In the genomic region with DNA sequence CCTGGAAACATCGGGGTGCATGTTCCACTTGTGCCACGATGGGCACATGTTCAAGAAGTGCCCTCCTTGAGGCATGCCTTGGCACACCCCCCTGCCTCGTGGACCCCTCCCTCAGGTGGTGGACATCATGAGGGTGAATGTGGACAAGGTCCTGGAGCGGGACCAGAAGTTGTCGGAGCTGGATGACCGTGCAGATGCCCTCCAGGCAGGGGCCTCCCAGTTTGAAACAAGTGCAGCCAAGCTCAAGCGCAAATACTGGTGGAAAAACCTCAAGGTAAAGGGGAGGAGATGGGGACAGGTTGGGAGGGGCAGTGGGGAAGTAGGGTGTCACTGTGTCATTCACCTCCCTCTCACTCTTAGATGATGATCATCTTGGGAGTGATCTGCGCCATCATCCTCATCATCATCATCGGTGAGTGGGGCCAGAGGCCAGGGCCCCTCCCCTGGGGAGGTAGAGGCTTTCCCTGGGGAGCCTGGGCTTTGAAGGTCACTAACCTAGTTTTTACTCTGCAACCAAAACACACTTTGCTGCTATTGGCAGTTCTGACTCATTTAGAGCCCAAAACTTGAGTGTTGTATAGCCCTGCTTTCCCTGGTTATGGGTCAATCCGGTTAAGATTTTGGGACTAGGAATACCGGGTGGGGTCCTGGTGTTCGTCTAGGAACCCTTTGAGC, we compare ENCODE assay signal across 8 mouse cellular contexts. TPM values are rescaled to one million over a fixed set of nuclear protein-coding genes. Genes with fewer than 3 reads are reported as not detected.
A peak's percentile ranks its signal among the peaks of the same experiment; 100 is the strongest.
DNase-seq lines count a peak whose midpoint lies in the region; ATAC-seq and TF ChIP-seq lines count a peak whose summit lies in the region.

No protein-coding gene starts in this region.

- H3K9ac ChIP-seq in CH12.LX (ENCODE audit: insufficient read depth, low read depth), result peak overlapping the region; percentile 96
- peak overlapping the region; percentile 100 for H3K9ac ChIP-seq in kidney, postnatal 0 days (ENCODE audit: low read depth, low read length)
- peak overlapping the region; percentile 100 for H3K9ac ChIP-seq in neural tube, embryonic 13.5 days

- TF ChIP-seq EP300 in CH12.LX (IDR thresholded peaks at IDR 0.05; ENCODE audit: low read length), result peak; percentile 57

- 75% methylated on average over 12 of the region's 12 CpGs for WGBS in kidney, postnatal 0 days
- 89% methylated on average over 12 of the region's 12 CpGs for WGBS in neural tube, embryonic 13.5 days

- H3K36me3 ChIP-seq in CH12.LX (replicated peaks in 1 of 2; ENCODE audit: control insufficient read depth in 1 of 2, insufficient read depth in 1 of 2, low read length in 1 of 2), result peaks cover 23 to 37% of the 10 kb centered on the region in 2 experiments
- H3K36me3 ChIP-seq in kidney, postnatal 0 days (ENCODE audit: insufficient read depth, low read length), result peaks cover 15% of the 10 kb centered on the region; the same call in 1 of the 2 replicates
- peaks cover 31% of the 10 kb centered on the region for H3K36me3 ChIP-seq in neural tube, embryonic 13.5 days

- DNase-seq in gastrocnemius, adult 2 months, result peak; percentile 33
- no peak for DNase-seq in gastrocnemius, postnatal 14 days
- DNase-seq in CH12.LX (ENCODE audit: extremely low read depth), result no peak
- DNase-seq in kidney, postnatal 0 days (ENCODE audit: low spot score), result no peak
- no peak for DNase-seq in thymus, postnatal 14 days

- TF ChIP-seq POLR2A in CH12.LX (IDR thresholded peaks at IDR 0.05; ENCODE audit: low read depth, low read length), result no peak
- TF ChIP-seq POLR2A in embryonic fibroblast, embryonic 13.5 days (IDR thresholded peaks at IDR 0.05; ENCODE audit: low read depth, low read length), result no peak

- H3K4me1 ChIP-seq in CH12.LX (ENCODE audit: control insufficient read depth in 1 of 2, insufficient read depth in 2 of 2), result peaks cover 23 to 57% of the 10 kb centered on the region in 2 experiments
- H3K4me1 ChIP-seq in embryonic fibroblast, embryonic 13.5 days (ENCODE audit: control insufficient read depth, insufficient read depth, low read length), result peaks cover 2% of the 10 kb centered on the region; the same call in 1 of the 2 replicates
- H3K4me1 ChIP-seq in kidney, postnatal 0 days (replicated peaks; ENCODE audit: insufficient read depth, low read length), result peaks cover 12% of the 10 kb centered on the region
- peaks cover 52% of the 10 kb centered on the region for H3K4me1 ChIP-seq in neural tube, embryonic 13.5 days (replicated peaks)

- H3K9me3 ChIP-seq in CH12.LX (replicated peaks; ENCODE audit: low read length), result no peaks in the 10 kb centered on the region
- no peaks in the 10 kb centered on the region for H3K9me3 ChIP-seq in kidney, postnatal 0 days (replicated peaks; ENCODE audit: low read length)
- H3K9me3 ChIP-seq in neural tube, embryonic 13.5 days, result no peaks in the 10 kb centered on the region

- intact Hi-C loops in gastrocnemius, adult 2 months (cut with DNase I), result loop anchor here (2.0 kb wide), 1 partner anchor 17 kb away; no protein-coding TSS in a partner anchor
- intact Hi-C loops in gastrocnemius, postnatal 14 days (cut with DNase I; ENCODE audit: low total_unique reads), result no loop called here

- no peak for TF ChIP-seq RAD21 in CH12.LX (IDR thresholded peaks at IDR 0.05; ENCODE audit: low read depth, low read length)

- peak overlapping the region; percentile 100 for H3K27ac ChIP-seq in gastrocnemius, adult 2 months
- peak overlapping the region; percentile 57 for H3K27ac ChIP-seq in CH12.LX (ENCODE audit: insufficient read depth, low read depth)
- no peak overlapping the region for H3K27ac ChIP-seq in embryonic fibroblast, embryonic 13.5 days (ENCODE audit: insufficient read depth, low read length)
- H3K27ac ChIP-seq in kidney, postnatal 0 days, result peak overlapping the region; percentile 98
- peak overlapping the region; percentile 97; the same call in 1 of the 2 replicates for H3K27ac ChIP-seq in neural tube, embryonic 13.5 days (replicated peaks)

- H3K4me2 ChIP-seq in CH12.LX (ENCODE audit: insufficient read depth, low read depth, poor library complexity, severe bottlenecking), result peak overlapping the region; percentile 71
- peak overlapping the region; percentile 95 for H3K4me2 ChIP-seq in kidney, postnatal 0 days (ENCODE audit: low read length)
- H3K4me2 ChIP-seq in neural tube, embryonic 13.5 days, result peak overlapping the region; percentile 98

- peaks cover 29% of the 10 kb centered on the region for H3K79me2 ChIP-seq in CH12.LX (replicated peaks; ENCODE audit: control insufficient read depth, extremely low read depth, insufficient read depth, poor library complexity, severe bottlenecking)

- H3K4me3 ChIP-seq in gastrocnemius, adult 2 months, result peak overlapping the region; percentile 100
- peak overlapping the region; percentile 89 to 99 (median 89) for H3K4me3 ChIP-seq in CH12.LX (replicated peaks in 1 of 3; ENCODE audit: low read depth in 2 of 3, low read length in 2 of 3, poor library complexity in 1 of 3)
- peak overlapping the region; percentile 98 for H3K4me3 ChIP-seq in embryonic fibroblast, embryonic 13.5 days (ENCODE audit: insufficient read depth, low read length)
- peak overlapping the region; percentile 100 for H3K4me3 ChIP-seq in kidney, postnatal 0 days (replicated peaks; ENCODE audit: low read depth, low read length)
- peak overlapping the region; percentile 98 for H3K4me3 ChIP-seq in neural tube, embryonic 13.5 days

- dilution Hi-C loops in CH12.LX (cut with MboI; ENCODE audit: extremely low pct_ligation_motif_present, extremely low pct_unique_long_range_greater_than_20kb, low sequenced_read_pairs), result no loop called here

- H3K27me3 ChIP-seq in CH12.LX (replicated peaks), result peaks cover 18% of the 10 kb centered on the region
- no peaks in the 10 kb centered on the region for H3K27me3 ChIP-seq in kidney, postnatal 0 days (ENCODE audit: insufficient read depth, low read length)
- H3K27me3 ChIP-seq in neural tube, embryonic 13.5 days, result no peaks in the 10 kb centered on the region

- TF ChIP-seq CTCF in gastrocnemius, adult 2 months (IDR thresholded peaks at IDR 0.05), result no peak
- no peak for TF ChIP-seq CTCF in CH12.LX (conservative IDR thresholded peaks at IDR 0.05 in 1 of 2, IDR thresholded peaks at IDR 0.05 in 1 of 2; ENCODE audit: low read depth in 2 of 2, low read length in 2 of 2)
- TF ChIP-seq CTCF in embryonic fibroblast, embryonic 13.5 days (IDR thresholded peaks at IDR 0.05; ENCODE audit: borderline replicate concordance, insufficient read depth, low read length), result no peak
- no peak for TF ChIP-seq CTCF in kidney, postnatal 0 days (IDR thresholded peaks at IDR 0.05; ENCODE audit: low read depth)

- in situ Hi-C loops in CH12.LX (cut with MboI; ENCODE audit: low pct_ligation_motif_present, low pct_unique_long_range_greater_than_20kb, low sequenced_read_pairs), result loop anchor here (25.0 kb wide), 1 partner anchor 923 kb away; the partner anchor contains the start of genes Acadvl, Dlg4 and Dvl2

- no peak for ATAC-seq in kidney, postnatal 0 days (replicated peaks; ENCODE audit: low FRiP score, low read depth)
- ATAC-seq in neural tube, embryonic 13.5 days (ENCODE audit: low read depth), result no peak
- ATAC-seq in megakaryocyte progenitor cell, adult 5-6 weeks (replicated peaks; ENCODE audit: poor library complexity), result no peak

RNA-seq across cellular contexts. Expression of gene Vamp2, which starts 1.5 kb away (rescaled TPM):
- total RNA-seq in gastrocnemius, adult 2 months (2021), result 10 to 100 TPM; 38.0 to 42.7 TPM
- total RNA-seq in gastrocnemius, postnatal 14 days (2021), result 10 to 100 TPM; 37.9 to 39.7 TPM
- total RNA-seq in CH12.LX (2012; rRNA removed), result 8.0 and 8.2 TPM in 2 replicates
- total RNA-seq in CH12.LX (2014; rRNA removed), result 1.3 and 1.4 TPM in 2 replicates
- polyA plus RNA-seq in CH12.LX (2012; ENCODE audit: insufficient read length, low read depth), result 26.0 and 26.7 TPM in 2 replicates
- polyA plus RNA-seq in embryonic fibroblast, embryonic 13.5 days (2011; ENCODE audit: insufficient read length, low read depth, missing spikeins), result 51.1 and 58.3 TPM in 2 replicates
- polyA plus RNA-seq in kidney, postnatal 0 days (2015; fragmentation: Nextera tagmentation; extraction: Ambion mirVana), result 66.7 and 67.7 TPM in 2 replicates
- polyA plus RNA-seq in neural tube, embryonic 13.5 days (2015; fragmentation: Nextera tagmentation; extraction: Ambion mirVana), result 268 and 282 TPM in 2 replicates
- 36.6 and 41.2 TPM in 2 replicates for total RNA-seq in megakaryocyte progenitor cell, adult 5-6 weeks (2015)
- total RNA-seq in megakaryocyte progenitor cell, adult 5-6 weeks (2017), result 8.2 and 12.8 TPM in 2 replicates

RNA-seq across cellular contexts. Expression of gene Per1, which starts 5.3 kb away (rescaled TPM):
- total RNA-seq in gastrocnemius, adult 2 months (2021), result 10 to 100 TPM; 68.2 to 76.8 TPM
- 10 to 100 TPM; 22.1 to 77.5 TPM for total RNA-seq in gastrocnemius, postnatal 14 days (2021)
- total RNA-seq in CH12.LX (2012; rRNA removed), result 11.5 and 11.8 TPM in 2 replicates
- total RNA-seq in CH12.LX (2014; rRNA removed), result 2.8 and 3.2 TPM in 2 replicates
- 37.9 and 38.3 TPM in 2 replicates for polyA plus RNA-seq in CH12.LX (2012; ENCODE audit: insufficient read length, low read depth)
- 23.1 and 30.9 TPM in 2 replicates for polyA plus RNA-seq in embryonic fibroblast, embryonic 13.5 days (2011; ENCODE audit: insufficient read length, low read depth, missing spikeins)
- polyA plus RNA-seq in kidney, postnatal 0 days (2015; fragmentation: Nextera tagmentation; extraction: Ambion mirVana), result 7.4 and 9.9 TPM in 2 replicates
- polyA plus RNA-seq in neural tube, embryonic 13.5 days (2015; fragmentation: Nextera tagmentation; extraction: Ambion mirVana), result 8.0 and 8.4 TPM in 2 replicates
- total RNA-seq in megakaryocyte progenitor cell, adult 5-6 weeks (2015), result 8.3 and 8.8 TPM in 2 replicates
- 4.0 and 4.8 TPM in 2 replicates for total RNA-seq in megakaryocyte progenitor cell, adult 5-6 weeks (2017)

RNA-seq across cellular contexts. Expression of gene Tmem107, which starts 19.1 kb away (rescaled TPM):
- total RNA-seq in gastrocnemius, adult 2 months (2021), result 1 to 10 TPM; 3.9 to 5.7 TPM
- total RNA-seq in gastrocnemius, postnatal 14 days (2021), result 1 to 10 TPM; 2.9 to 4.7 TPM
- total RNA-seq in CH12.LX (2012; rRNA removed) (24.4 and 30.1 TPM in 2 replicates), CH12.LX (2014; rRNA removed) (20.3 and 31.3 TPM in 2 replicates)
- polyA plus RNA-seq in CH12.LX (2012; ENCODE audit: insufficient read length, low read depth), result 13.4 and 22.6 TPM in 2 replicates
- polyA plus RNA-seq in embryonic fibroblast, embryonic 13.5 days (2011; ENCODE audit: insufficient read length, low read depth, missing spikeins), result 14.0 and 17.6 TPM in 2 replicates
- polyA plus RNA-seq in kidney, postnatal 0 days (2015; fragmentation: Nextera tagmentation; extraction: Ambion mirVana), result 60.8 and 61.3 TPM in 2 replicates
- polyA plus RNA-seq in neural tube, embryonic 13.5 days (2015; fragmentation: Nextera tagmentation; extraction: Ambion mirVana), result 28.4 and 29.2 TPM in 2 replicates
- 18.6 and 23.4 TPM in 2 replicates for total RNA-seq in megakaryocyte progenitor cell, adult 5-6 weeks (2015)
- 23.9 and 40.6 TPM in 2 replicates for total RNA-seq in megakaryocyte progenitor cell, adult 5-6 weeks (2017)

RNA-seq across cellular contexts. Expression of gene Borcs6, which starts 30.2 kb away (rescaled TPM):
- total RNA-seq in gastrocnemius, adult 2 months (2021), result 10 to 100 TPM; 17.9 to 18.9 TPM
- total RNA-seq in gastrocnemius, postnatal 14 days (2021), result 10 to 100 TPM; 13.5 to 14.3 TPM
- total RNA-seq in CH12.LX (2012; rRNA removed) (9.7 and 11.1 TPM in 2 replicates), CH12.LX (2014; rRNA removed) (5.1 and 7.3 TPM in 2 replicates)
- 5.4 and 6.2 TPM in 2 replicates for polyA plus RNA-seq in CH12.LX (2012; ENCODE audit: insufficient read length, low read depth)
- 9.7 and 11.2 TPM in 2 replicates for polyA plus RNA-seq in embryonic fibroblast, embryonic 13.5 days (2011; ENCODE audit: insufficient read length, low read depth, missing spikeins)
- polyA plus RNA-seq in kidney, postnatal 0 days (2015; fragmentation: Nextera tagmentation; extraction: Ambion mirVana), result 11.9 and 13.3 TPM in 2 replicates
- 14.7 and 16.8 TPM in 2 replicates for polyA plus RNA-seq in neural tube, embryonic 13.5 days (2015; fragmentation: Nextera tagmentation; extraction: Ambion mirVana)
- total RNA-seq in megakaryocyte progenitor cell, adult 5-6 weeks (2015), result 6.2 and 7.6 TPM in 2 replicates
- total RNA-seq in megakaryocyte progenitor cell, adult 5-6 weeks (2017), result 6.6 and 6.7 TPM in 2 replicates

RNA-seq across cellular contexts. Expression of gene Hes7, which starts 30.5 kb away (rescaled TPM):
- total RNA-seq in gastrocnemius, adult 2 months (2021), result not detected
- under 1 TPM in 1 of 2 experiments, not detected in 1; 0.10 TPM for total RNA-seq in gastrocnemius, postnatal 14 days (2021)
- 0.04 TPM in 1 of 2 replicates, not detected in the other for total RNA-seq in CH12.LX (2012; rRNA removed)
- not detected in 2 replicates for total RNA-seq in CH12.LX (2014; rRNA removed)
- polyA plus RNA-seq in CH12.LX (2012; ENCODE audit: insufficient read length, low read depth), result not detected in 2 replicates
- polyA plus RNA-seq in embryonic fibroblast, embryonic 13.5 days (2011; ENCODE audit: insufficient read length, low read depth, missing spikeins), result not detected in 2 replicates
- polyA plus RNA-seq in kidney, postnatal 0 days (2015; fragmentation: Nextera tagmentation; extraction: Ambion mirVana), result 0.42 and 0.50 TPM in 2 replicates
- polyA plus RNA-seq in neural tube, embryonic 13.5 days (2015; fragmentation: Nextera tagmentation; extraction: Ambion mirVana), result 0.61 TPM in 1 of 2 replicates, not detected in the other
- not detected in 2 replicates for total RNA-seq in megakaryocyte progenitor cell, adult 5-6 weeks (2015)
- total RNA-seq in megakaryocyte progenitor cell, adult 5-6 weeks (2017), result not detected in 2 replicates
